Mouse (Mus musculus): ENCODE results near the gene Dhrs7c. TPM values are rescaled to one million over a fixed set of nuclear protein-coding genes. Genes with fewer than 3 reads are reported as not detected.

Dhrs7c gene
- total RNA-seq, 2 experiments from 2014 or later, result 210 to 223 TPM

DNA sequence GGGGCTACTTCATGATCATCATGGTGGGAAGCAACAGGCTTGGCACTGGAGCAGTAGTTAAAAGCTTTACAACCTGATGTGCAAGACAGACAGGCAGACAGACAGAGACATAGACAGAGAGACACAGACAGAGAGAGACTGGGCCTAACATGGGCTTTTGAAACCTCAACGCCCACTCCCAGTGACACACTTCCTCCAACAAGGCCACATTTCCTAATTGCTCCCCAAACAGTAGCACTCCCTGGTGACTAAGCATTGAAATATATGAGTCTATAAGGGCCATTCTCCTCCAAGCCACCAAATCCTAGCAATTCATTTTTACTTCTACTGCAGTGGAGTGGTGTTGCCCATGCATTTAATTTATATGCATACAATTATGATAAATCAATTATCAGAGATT lies 41.8 kb downstream of the Dhrs7c start:
- no peak for DNase-seq

DNA sequence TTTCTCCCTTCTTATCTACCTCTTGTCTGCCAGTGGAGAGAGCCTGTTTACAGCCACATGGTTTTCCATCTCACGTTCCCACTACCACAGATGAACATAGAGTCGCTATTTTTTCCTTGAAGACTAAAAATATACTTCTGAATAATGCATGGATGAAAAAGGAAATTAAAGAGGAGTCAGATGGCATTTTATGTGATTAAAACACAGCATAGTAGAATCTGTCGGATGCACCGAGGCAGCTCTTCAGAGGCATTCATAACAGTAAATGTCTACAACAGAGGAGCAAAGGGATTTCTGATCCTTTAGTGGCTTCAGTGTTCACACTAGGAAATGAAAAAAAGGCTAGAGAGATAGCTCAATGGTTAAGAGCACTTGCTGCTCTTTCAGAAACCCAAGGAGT lies 47.2 kb downstream of the Dhrs7c start:
- no peak for DNase-seq

GRCm38 (mm10) chr11:67851770-67852169 lies 53.8 kb downstream of the Dhrs7c start:
- DNase-seq, result no peak

DNA sequence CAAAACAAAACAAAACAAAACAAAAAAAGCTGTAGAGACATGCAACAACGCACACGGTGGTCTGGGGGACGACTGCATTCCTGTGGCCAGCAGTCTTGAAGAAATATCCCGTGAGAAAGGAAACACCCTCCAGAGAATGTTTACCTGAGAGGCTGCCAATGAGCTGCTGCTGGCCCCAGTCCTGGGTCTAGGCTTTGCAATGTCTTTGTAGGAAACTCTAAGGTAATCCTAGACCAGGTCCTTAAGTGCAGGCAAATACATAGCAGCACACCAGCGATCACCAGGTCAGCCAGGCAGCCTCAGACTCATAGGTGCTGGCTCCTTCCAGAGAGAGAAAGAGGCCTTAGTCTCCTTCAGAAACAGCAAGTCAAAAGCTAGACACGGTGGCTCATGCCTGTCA lies 56.0 kb downstream of the Dhrs7c start:
- DNase-seq, result no peak

- DNase-seq, result peak; percentile 18 to 61
Observed at GRCm38 (mm10) chr11:67855035-67855434, 57.0 kb downstream of the Dhrs7c start.

- no peak for DNase-seq
Observed at GRCm38 (mm10) chr11:67858518-67858917, 60.5 kb downstream of the Dhrs7c start.

DNA sequence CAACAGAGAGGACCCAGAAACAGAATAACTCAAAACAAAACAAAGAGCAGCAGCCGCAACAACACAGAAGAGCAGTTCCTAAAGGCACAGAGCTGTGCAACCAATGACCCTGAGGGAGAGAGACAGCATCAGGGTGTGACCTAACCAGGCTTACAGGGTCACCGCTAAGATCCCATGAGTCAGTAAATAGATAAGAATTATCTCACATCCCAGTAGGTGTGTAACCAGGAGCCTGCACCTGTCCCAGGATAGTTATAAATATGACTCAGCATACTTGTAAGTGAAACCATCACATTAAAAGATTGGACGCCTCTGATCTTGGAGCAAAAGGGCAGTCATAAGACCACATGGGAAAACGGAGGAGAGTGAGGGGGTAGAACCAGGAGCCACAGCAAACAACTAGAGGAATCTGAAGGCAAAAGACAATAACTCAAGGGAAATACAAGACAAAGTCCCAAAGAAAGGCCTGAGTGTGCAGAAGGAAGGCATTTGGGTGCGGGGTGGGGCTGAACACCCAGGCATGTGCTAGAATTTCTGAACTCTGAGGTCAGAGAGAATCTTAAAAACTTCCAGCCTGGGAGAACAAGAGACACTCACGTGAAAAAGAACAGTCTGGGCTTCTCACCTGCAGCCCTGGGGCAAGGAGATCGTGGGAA lies 62.9 kb downstream of the Dhrs7c start:
- DNase-seq, result no peak

GRCm38 (mm10) chr11:67861399-67861838 lies 63.4 kb downstream of the Dhrs7c start:
- no peak for DNase-seq

DNA sequence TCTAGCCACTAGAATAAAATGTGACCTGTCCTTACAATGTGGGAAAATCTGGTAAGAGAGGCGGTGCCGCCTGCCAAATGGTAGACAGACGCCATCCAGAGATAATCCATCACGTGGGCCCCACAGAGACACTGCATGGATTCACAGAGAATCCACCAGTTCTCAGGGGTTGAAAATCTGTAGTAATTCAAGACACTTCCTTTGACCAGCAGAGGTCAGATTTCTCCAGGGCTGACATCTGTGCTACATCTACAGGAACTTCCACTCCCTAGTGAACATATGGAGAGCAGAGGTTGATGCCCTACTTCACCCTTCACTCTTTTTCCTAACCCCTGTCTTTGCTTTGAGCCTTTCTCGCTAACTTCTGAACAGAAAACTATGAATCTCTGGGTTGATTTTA lies 67.1 kb downstream of the Dhrs7c start:
- DNase-seq, result no peak

Other genes starting within 250 kb of the Dhrs7c start
- gene Rcvrn, start 102.9 kb upstream of the Dhrs7c start, total RNA-seq (2021), result not detected
- gene Glp2r, start 27.0 kb upstream of the Dhrs7c start, total RNA-seq (2021), result not detected
- not detected for gene Gsg1l2, start 23.6 kb upstream of the Dhrs7c start, total RNA-seq (2021)
- gene Usp43, start 124.0 kb downstream of the Dhrs7c start, total RNA-seq (2021), result 1 to 10 TPM in 1 of 2 experiments, under 1 TPM in 1; 0.94 to 1.4 TPM
- under 1 TPM in 1 of 2 experiments, not detected in 1; 0.15 TPM for gene Cfap52, start 167.5 kb downstream of the Dhrs7c start, total RNA-seq (2021)
- 10 to 100 TPM; 26.2 to 29.9 TPM for gene Stx8, start 168.0 kb downstream of the Dhrs7c start, total RNA-seq (2021)

Measured in heart, adult 18-20 months (tissue).